Mouse (Mus musculus) midbrain, embryonic 14.5 days (tissue): ENCODE measurements around the gene 0610030E20Rik. TPM values are rescaled to one million over a fixed set of nuclear protein-coding genes. Genes with fewer than 3 reads are reported as not detected.

Experiments
- ATAC-seq: fragments of 200-750 bp; cut with Nextera tagmentation; 2 replicates; pipeline ENCODE4 v1.8.0; 2017; ENCODE audit warnings: moderate number of reproducible peaks, moderate library complexity; ENCODE audit not compliant: low FRiP score, low TSS enrichment
- DNase-seq: peaks from one replicate; pipeline ENCODE4 v3.0.0-alpha.2; 2015
- H3K27ac ChIP-seq: fragments of 300-500 bp; sonication (generic); replicated peaks from 2 replicates; pipeline ENCODE4 v1.5.1; 2014; ENCODE audit warnings: mild to moderate bottlenecking, low read depth, low read length, moderate library complexity
- H3K27me3 ChIP-seq: fragments of 300-500 bp; sonication (generic); 2 replicates; pipeline ENCODE4 v1.6.1; 2014; ENCODE audit warnings: low read length, control low read depth, mixed read lengths; ENCODE audit not compliant: control insufficient read depth, insufficient read depth
- H3K36me3 ChIP-seq: fragments of 300-500 bp; sonication (generic); 2 replicates; pipeline ENCODE4 v1.6.1; 2014; ENCODE audit warnings: low read length, control low read depth; ENCODE audit not compliant: control insufficient read depth, insufficient read depth
- H3K4me1 ChIP-seq: fragments of 300-500 bp; sonication (generic); 2 replicates; pipeline ENCODE4 v1.6.1; 2014; ENCODE audit warnings: mild to moderate bottlenecking, antibody characterized with exemption, low read length, control low read depth; ENCODE audit not compliant: control insufficient read depth, insufficient read depth
- H3K4me2 ChIP-seq: fragments of 300-500 bp; sonication (generic); 2 replicates; pipeline ENCODE4 v1.6.1; 2014; ENCODE audit warnings: mild to moderate bottlenecking, low read length, moderate library complexity
- H3K4me3 ChIP-seq: fragments of 300-500 bp; sonication (generic); replicated peaks from 2 replicates; pipeline ENCODE4 v1.5.1; 2014; ENCODE audit warnings: low read depth, low read length
- H3K9ac ChIP-seq: fragments of 300-500 bp; sonication (generic); replicated peaks from 2 replicates; pipeline ENCODE4 v1.6.1; 2014; ENCODE audit warnings: mild to moderate bottlenecking, low read length, moderate library complexity
- H3K9me3 ChIP-seq: fragments of 300-500 bp; sonication (generic); 2 replicates; pipeline ENCODE4 v1.6.1; 2016; ENCODE audit warnings: low read length, control low read depth, mixed read lengths; ENCODE audit not compliant: control insufficient read depth
- whole genome bisulfite sequencing: fragments of 180-500 bp; shearing (Covaris S2); extraction: QIAGEN DNeasy Blood & Tissue Kit; methylation state at CpG from one replicate; pipeline ENCODE4 v1.1.7; 2014; 5-methylcytosine and 5-hydroxymethylcytosine counted together
- polyA plus RNA-seq: library from polyadenylated mRNA; unstranded; fragments of >200 nt; fragmentation: Nextera tagmentation; extraction: Ambion mirVana; gene quantifications from 2 replicates; pipeline ENCODE4 v1.2.1, GENCODE M21; 2014

0610030E20Rik gene
- 14.6 and 16.0 TPM in 2 replicates for polyA plus RNA-seq

DNA sequence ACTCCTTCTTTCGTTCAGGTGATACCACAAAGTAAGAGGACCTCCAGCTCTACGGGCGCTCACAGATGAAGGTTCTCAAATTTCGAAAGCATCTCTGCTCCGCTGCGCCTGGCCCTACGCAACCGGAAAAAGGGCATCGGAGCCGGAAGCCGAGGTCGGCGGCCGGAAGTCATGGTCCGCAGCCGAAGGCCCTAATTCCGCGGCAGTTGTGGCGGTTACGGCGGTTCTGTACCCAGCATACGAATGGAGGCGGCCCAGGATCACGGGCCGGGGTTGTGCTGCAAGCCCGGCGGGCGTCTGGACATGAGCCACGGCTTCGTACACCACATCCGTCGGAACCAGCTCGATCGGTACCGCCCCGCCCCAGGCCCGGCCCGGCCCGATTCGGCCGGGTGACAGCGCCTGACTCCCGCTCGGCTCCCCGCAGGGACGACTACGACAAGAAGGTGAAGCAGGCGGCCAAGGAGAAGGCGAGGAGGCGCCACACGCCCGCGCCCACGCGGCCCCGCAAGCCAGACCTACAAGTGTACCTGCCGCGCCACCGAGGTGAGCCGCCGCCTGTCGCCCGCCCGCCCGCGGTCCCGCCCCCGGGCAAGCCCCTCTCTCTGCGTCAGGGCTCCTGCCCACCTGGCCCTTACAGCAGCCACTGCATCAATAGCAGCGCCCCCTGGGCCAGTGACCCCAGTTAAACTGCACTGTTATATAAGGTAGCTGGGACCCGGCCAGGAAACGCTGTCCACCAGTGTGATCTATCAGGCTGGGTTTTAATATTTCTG lies at the start of gene 0610030E20Rik:
Gene 0610030E20Rik, plus strand, starts transcription at position 152 of the 776 bp plus-strand sequence.
- Histone ChIP-seq H3K4me3 (peak within 1 kb of the TSS; percentile 86), H3K9ac (peak within 1 kb of the TSS; percentile 87)

DNA sequence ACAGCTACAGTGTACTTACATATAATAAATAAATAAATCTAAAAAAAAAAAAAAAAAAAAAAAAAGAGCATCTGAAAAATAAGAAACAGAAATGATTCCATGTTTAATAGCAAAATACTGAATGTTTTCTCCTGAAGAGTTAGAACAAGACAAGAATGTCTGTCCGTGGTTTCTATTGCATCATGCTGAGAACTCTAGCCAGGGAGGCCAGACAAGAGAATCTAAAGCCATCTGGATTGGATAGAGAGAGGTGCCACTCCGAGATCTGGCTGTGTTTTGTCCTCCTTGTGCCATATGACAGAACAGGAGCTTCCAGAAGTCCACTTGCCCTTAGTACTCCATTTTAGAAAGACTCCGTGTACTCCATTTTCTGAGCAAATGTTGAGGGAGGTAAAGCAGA lies 49.3 kb upstream of the 0610030E20Rik start:
- 83% methylated on average over 3 of the region's 3 CpGs for WGBS

More for the DNA sequence above, at the start of gene 0610030E20Rik:
- ATAC-seq (peak; percentile 57; the same call in 1 of the 2 replicates), DNase-seq (peak; percentile 88)
- H3K9me3 ChIP-seq = no peaks in the 10 kb centered on the region
- H3K4me2 ChIP-seq = peak within 1 kb of the TSS; percentile 71
- peak within 1 kb of the TSS; percentile 86 for H3K27ac ChIP-seq
- H3K4me1 ChIP-seq = peaks cover 35% of the 10 kb centered on the region
- no peaks in the 10 kb centered on the region for H3K27me3 ChIP-seq
- peaks cover 30% of the 10 kb centered on the region for H3K36me3 ChIP-seq
- WGBS = under 1% methylated on average over 72 of the region's 72 CpGs

DNA sequence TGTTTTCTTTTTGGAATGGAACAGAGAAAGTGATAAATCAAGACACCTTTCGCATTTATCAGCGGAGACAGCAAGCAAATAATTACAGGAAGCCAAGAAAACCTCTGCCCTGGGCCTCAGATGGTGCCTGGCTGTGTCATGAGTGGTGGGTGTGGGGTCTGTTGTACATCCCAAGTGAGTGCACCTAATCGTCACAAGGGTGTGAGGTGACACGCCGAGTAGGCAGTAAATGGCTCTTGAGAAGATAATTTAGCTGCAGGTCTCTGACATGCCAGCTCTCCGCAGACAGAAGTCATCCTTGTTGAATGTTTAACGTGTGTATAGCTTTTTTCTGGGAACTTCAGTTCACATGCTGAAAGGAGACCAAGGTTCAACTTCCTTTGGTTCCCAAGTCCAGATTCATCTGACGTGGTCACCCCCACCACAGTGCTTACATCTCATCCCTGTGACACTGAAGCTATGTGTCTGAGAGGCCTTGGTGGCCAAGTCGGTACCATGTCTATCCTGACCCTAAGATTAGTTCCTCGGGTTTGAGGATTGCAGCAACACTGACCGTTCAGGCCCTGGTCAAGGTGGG lies 44.7 kb upstream of the 0610030E20Rik start:
- H3K27ac ChIP-seq = no peak overlapping the region
- WGBS = 92% methylated on average over 11 of the region's 11 CpGs
- H3K9ac ChIP-seq = no peak overlapping the region
- no peak for ATAC-seq
- H3K27me3 ChIP-seq = no peaks in the 10 kb centered on the region
- H3K4me3 ChIP-seq = no peak overlapping the region
- H3K4me1 ChIP-seq = no peaks in the 10 kb centered on the region
- no peaks in the 10 kb centered on the region for H3K9me3 ChIP-seq
- DNase-seq = no peak
- no peak overlapping the region for H3K4me2 ChIP-seq
- no peaks in the 10 kb centered on the region for H3K36me3 ChIP-seq

More for the DNA sequence above, 49.3 kb upstream of the 0610030E20Rik start:
- Histone ChIP-seq H3K27ac (no peak overlapping the region), H3K27me3 (no peaks in the 10 kb centered on the region), H3K4me3 (no peak overlapping the region), H3K4me2 (no peak overlapping the region), H3K9ac (no peak overlapping the region), H3K4me1 (no peaks in the 10 kb centered on the region), H3K9me3 (no peaks in the 10 kb centered on the region), H3K36me3 (no peaks in the 10 kb centered on the region)
- ATAC-seq (no peak), DNase-seq (no peak)

DNA sequence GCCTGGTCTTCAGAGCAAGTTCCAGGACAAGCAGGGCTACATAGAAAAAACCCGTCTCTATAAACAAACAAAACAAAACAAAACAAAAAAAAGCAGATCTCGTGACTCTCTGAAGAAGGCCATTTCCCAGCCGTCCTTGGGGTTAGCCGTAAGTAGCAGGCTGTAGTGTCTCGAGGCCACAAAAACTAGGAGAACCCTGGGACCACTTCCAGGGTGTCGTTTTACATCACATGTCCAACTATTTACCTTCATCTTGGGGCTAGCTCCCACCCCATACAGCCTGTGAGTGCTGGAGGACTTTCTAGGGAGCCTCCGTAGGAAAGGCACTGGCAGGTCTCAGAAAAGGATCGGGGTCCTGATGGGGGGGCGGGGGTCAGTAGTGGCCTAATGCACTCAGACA lies 43.6 kb upstream of the 0610030E20Rik start:
- 65% methylated on average over 9 of the region's 9 CpGs for WGBS
- no peaks in the 10 kb centered on the region for H3K36me3 ChIP-seq
- no peaks in the 10 kb centered on the region for H3K4me1 ChIP-seq
- H3K27ac ChIP-seq = no peak overlapping the region
- no peaks in the 10 kb centered on the region for H3K27me3 ChIP-seq
- H3K9me3 ChIP-seq = no peaks in the 10 kb centered on the region
- no peak for ATAC-seq
- H3K4me3 ChIP-seq = no peak overlapping the region
- H3K4me2 ChIP-seq = no peak overlapping the region
- no peak for DNase-seq
- H3K9ac ChIP-seq = no peak overlapping the region

DNA sequence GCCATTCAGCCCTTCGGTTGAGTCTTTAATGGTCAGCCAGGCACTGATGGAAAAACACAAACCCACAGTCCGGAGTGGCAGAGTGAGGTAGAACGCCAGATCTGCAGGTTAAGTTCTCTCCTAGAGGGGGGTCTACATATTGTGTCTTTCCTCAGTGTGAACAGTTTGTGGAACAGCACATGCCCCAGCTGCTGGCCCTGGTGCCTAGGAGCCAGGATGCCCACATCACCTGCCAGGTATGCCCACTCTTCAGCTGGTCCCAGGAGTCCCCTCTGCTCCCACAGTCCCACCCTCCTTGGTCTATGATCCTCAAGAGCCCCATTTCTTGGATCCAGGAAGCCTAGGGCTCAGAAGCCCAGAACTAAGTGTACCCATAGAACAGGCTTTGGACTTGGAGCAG lies 34.9 kb upstream of the 0610030E20Rik start:
- DNase-seq (no peak), ATAC-seq (no peak)
- Histone ChIP-seq H3K4me1 (no peaks in the 10 kb centered on the region), H3K36me3 (peaks cover 28% of the 10 kb centered on the region), H3K4me2 (no peak overlapping the region), H3K27ac (no peak overlapping the region), H3K4me3 (no peak overlapping the region), H3K9ac (no peak overlapping the region), H3K9me3 (no peaks in the 10 kb centered on the region), H3K27me3 (no peaks in the 10 kb centered on the region)
- 90% methylated on average over 3 of the region's 3 CpGs for WGBS

DNA sequence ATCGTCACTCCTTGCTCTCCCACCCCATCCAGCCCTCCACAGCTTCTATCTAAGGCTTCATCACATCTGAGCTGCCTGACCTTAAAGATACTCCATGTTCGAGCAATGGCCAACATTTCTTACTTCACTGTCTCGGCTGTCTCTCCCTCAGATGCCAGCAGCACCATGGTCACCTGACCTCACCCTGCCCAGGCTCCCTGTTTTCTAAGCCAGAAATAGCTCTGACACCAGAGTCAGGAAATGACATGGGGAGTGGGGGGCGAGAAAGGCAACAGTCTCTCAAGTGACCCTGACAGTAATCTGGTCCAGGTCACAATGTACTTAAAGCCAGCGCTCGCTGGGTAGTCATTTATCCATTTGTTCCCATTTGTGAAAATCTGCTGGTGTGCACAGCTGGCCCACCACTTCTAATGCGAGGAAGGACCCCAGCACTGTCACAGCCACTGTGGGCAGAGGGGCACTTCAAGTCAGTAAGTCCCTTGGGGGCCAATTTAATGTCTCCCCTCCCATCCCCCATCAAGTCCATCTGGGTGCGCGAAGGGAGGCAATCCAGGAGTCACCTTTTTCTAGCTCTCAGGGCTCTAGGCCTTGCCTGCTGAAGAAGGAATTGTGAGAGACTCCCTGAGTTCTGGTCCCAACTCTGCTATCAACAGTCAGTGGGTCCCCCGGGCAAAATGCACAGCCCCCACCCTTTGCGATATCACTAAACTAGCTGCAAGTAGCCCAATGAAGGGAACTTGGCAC lies 33.8 kb upstream of the 0610030E20Rik start:
- H3K27ac ChIP-seq = no peak overlapping the region
- H3K4me1 ChIP-seq = no peaks in the 10 kb centered on the region
- H3K9ac ChIP-seq = no peak overlapping the region
- ATAC-seq (no peak), DNase-seq (no peak)
- 88% methylated on average over 11 of the region's 11 CpGs for WGBS
- no peak overlapping the region for H3K4me2 ChIP-seq
- H3K27me3 ChIP-seq = no peaks in the 10 kb centered on the region
- no peaks in the 10 kb centered on the region for H3K9me3 ChIP-seq
- H3K36me3 ChIP-seq = peaks cover 38% of the 10 kb centered on the region
- H3K4me3 ChIP-seq = no peak overlapping the region

DNA sequence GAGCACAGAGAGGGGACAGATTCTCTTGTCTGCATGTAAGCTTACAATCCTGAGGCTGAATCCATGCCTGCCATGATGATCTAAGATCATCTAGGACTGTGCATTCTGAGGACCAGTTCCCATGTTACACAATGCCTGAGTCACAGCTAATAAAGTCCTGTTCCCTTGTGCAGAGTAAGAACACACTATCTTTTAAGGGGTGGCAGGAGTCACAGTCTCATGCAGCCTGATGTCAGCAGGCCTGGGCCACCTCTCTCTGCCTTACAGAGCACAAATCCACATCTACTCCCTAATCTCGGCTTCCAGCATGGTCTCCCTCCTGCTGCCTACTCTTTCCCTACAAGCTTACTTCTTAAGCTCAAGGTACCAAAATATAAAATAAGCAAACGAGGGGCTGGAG lies 31.7 kb upstream of the 0610030E20Rik start:
- H3K4me3 ChIP-seq = no peak overlapping the region
- H3K4me1 ChIP-seq = no peaks in the 10 kb centered on the region
- peaks cover 58% of the 10 kb centered on the region for H3K36me3 ChIP-seq
- H3K27ac ChIP-seq = no peak overlapping the region
- 87% methylated on average over 2 of the region's 2 CpGs for WGBS
- no peaks in the 10 kb centered on the region for H3K27me3 ChIP-seq
- no peak overlapping the region for H3K4me2 ChIP-seq
- H3K9ac ChIP-seq = no peak overlapping the region
- no peaks in the 10 kb centered on the region for H3K9me3 ChIP-seq
- DNase-seq (no peak), ATAC-seq (no peak)

DNA sequence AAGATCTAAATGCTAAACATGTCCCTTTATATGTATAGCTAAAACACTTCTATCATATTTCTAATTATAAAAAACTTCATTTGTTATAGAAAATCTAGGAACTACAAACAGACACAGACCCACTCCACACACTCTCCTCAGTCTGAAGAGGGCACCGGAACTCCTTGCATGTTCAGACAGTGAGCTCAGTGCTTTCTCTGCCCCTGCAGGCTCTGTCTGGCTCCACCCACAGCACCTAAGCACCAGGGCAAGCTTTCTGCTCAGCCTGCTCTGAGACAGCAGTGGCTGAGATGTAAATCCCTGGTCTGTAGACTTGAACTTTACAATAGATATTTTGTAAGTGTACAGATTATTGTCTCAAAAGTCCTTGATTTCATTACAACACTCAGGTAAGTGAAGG lies 31.1 kb upstream of the 0610030E20Rik start:
- 76% methylated on average over 1 of the region's 1 CpGs for WGBS
- Histone ChIP-seq H3K4me3 (no peak overlapping the region), H3K9me3 (no peaks in the 10 kb centered on the region), H3K4me1 (no peaks in the 10 kb centered on the region), H3K27me3 (no peaks in the 10 kb centered on the region), H3K4me2 (no peak overlapping the region), H3K9ac (no peak overlapping the region), H3K36me3 (peaks cover 65% of the 10 kb centered on the region), H3K27ac (no peak overlapping the region)
- DNase-seq (no peak), ATAC-seq (no peak)
